Mouse (Mus musculus): ENCODE results near the gene Wdr20. TPM values are rescaled to one million over a fixed set of nuclear protein-coding genes. Genes with fewer than 3 reads are reported as not detected.
"Not testable (repeated sequence)": the region's sequence is repeated elsewhere in the genome, so short reads cannot be mapped to it uniquely, and the experiment has no call there.

Wdr20 gene
- 10 to 100 TPM; 45.9 to 46.6 TPM for total RNA-seq (2021)

GRCm38 (mm10) chr12:110737170-110738157, at the start of gene Wdr20:
Wdr20 (plus strand) TSS chr12:110737944.
- intact Hi-C loops (cut with DNase I), result loop anchor here (2.0 to 5.0 kb wide), 2 partner anchors 35 to 97 kb away; no protein-coding TSS in a partner anchor
- DNase-seq (ENCODE audit: low spot score in 2 of 2), result peak; percentile 98

GRCm38 (mm10) chr12:110688921-110689320, 48.8 kb upstream of the Wdr20 start:
- DNase-seq (ENCODE audit: low spot score in 2 of 2); intact Hi-C loops (cut with DNase I): not testable (repeated sequence)

- DNase-seq (ENCODE audit: low spot score in 2 of 2), result no peak
- intact Hi-C loops (cut with DNase I), result no loop called here
Observed at GRCm38 (mm10) chr12:110689919-110690643, 47.7 kb upstream of the Wdr20 start.

- DNase-seq (ENCODE audit: low spot score in 2 of 2); intact Hi-C loops (cut with DNase I): not testable (repeated sequence)
Observed at GRCm38 (mm10) chr12:110693378-110693777, 44.4 kb upstream of the Wdr20 start.

- intact Hi-C loops (cut with DNase I), result loop anchor here (2.0 to 5.0 kb wide), 2 partner anchors 95 to 147 kb away; partner anchors contain the start of genes Dync1h1 and Mok
- DNase-seq (ENCODE audit: low spot score in 2 of 2), result peak; percentile 73 to 82
Observed at GRCm38 (mm10) chr12:110695676-110696171, 42.0 kb upstream of the Wdr20 start.

GRCm38 (mm10) chr12:110696173-110696974, 41.4 kb upstream of the Wdr20 start:
- intact Hi-C loops (cut with DNase I), result loop anchor here (2.0 to 5.0 kb wide), 2 partner anchors 96 to 146 kb away; partner anchors contain the start of genes Dync1h1 and Mok

GRCm38 (mm10) chr12:110696975-110697400, 40.8 kb upstream of the Wdr20 start:
- intact Hi-C loops (cut with DNase I), result loop anchor here (2.0 to 5.0 kb wide), 2 partner anchors 96 to 145 kb away; partner anchors contain the start of genes Dync1h1 and Mok
- no peak for DNase-seq (ENCODE audit: low spot score in 2 of 2)

More at GRCm38 (mm10) chr12:110696173-110696974, 41.4 kb upstream of the Wdr20 start:
- peak; percentile 97 to 99 for DNase-seq (ENCODE audit: low spot score in 2 of 2)

- DNase-seq (ENCODE audit: low spot score in 2 of 2), result no peak
- intact Hi-C loops (cut with DNase I), result loop anchor here (2.0 to 5.0 kb wide), 2 partner anchors 97 to 145 kb away; partner anchors contain the start of genes Dync1h1 and Mok
Observed at GRCm38 (mm10) chr12:110697457-110697856, 40.3 kb upstream of the Wdr20 start.

- DNase-seq (ENCODE audit: low spot score in 2 of 2), result no peak
- intact Hi-C loops (cut with DNase I), result loop anchor here (5.0 kb wide), 1 partner anchor 144 kb away; the partner anchor contains the start of gene Mok
Observed at GRCm38 (mm10) chr12:110698080-110698479, 39.7 kb upstream of the Wdr20 start.

- intact Hi-C loops (cut with DNase I), result loop anchor here (5.0 kb wide), 1 partner anchor 144 kb away; the partner anchor contains the start of gene Mok
Observed at GRCm38 (mm10) chr12:110698523-110699170, 39.1 kb upstream of the Wdr20 start.

GRCm38 (mm10) chr12:110699171-110699547, 38.6 kb upstream of the Wdr20 start:
- DNase-seq (ENCODE audit: low spot score in 2 of 2), result no peak
- intact Hi-C loops (cut with DNase I), result loop anchor here (5.0 kb wide), 1 partner anchor 143 kb away; the partner anchor contains the start of gene Mok

More at GRCm38 (mm10) chr12:110698523-110699170, 39.1 kb upstream of the Wdr20 start:
- no peak for DNase-seq (ENCODE audit: low spot score in 2 of 2)

- intact Hi-C loops (cut with DNase I), result no loop called here
Observed at GRCm38 (mm10) chr12:110700730-110701129, 37.0 kb upstream of the Wdr20 start.

GRCm38 (mm10) chr12:110701363-110701762, 36.4 kb upstream of the Wdr20 start:
- intact Hi-C loops (cut with DNase I); DNase-seq (ENCODE audit: low spot score in 2 of 2): not testable (repeated sequence)

More at GRCm38 (mm10) chr12:110700730-110701129, 37.0 kb upstream of the Wdr20 start:
- DNase-seq (ENCODE audit: low spot score in 2 of 2), result no peak

GRCm38 (mm10) chr12:110702556-110702955, 35.2 kb upstream of the Wdr20 start, which contains the start of gene Hsp90aa1:
Hsp90aa1 (minus strand) TSS chr12:110702728.
- DNase-seq (ENCODE audit: low spot score in 2 of 2), result no peak
- intact Hi-C loops (cut with DNase I), result loop anchor here (2.0 kb wide), 2 partner anchors 104 to 284 kb away; no protein-coding TSS in a partner anchor

- intact Hi-C loops (cut with DNase I), result loop anchor here (2.0 kb wide), 2 partner anchors 104 to 284 kb away; no protein-coding TSS in a partner anchor
- peak; percentile 71 to 81 for DNase-seq (ENCODE audit: low spot score in 2 of 2)
Observed at GRCm38 (mm10) chr12:110703008-110703471, 34.7 kb upstream of the Wdr20 start.

GRCm38 (mm10) chr12:110703682-110704081, 34.1 kb upstream of the Wdr20 start:
- no peak for DNase-seq (ENCODE audit: low spot score in 2 of 2)
- intact Hi-C loops (cut with DNase I), result loop anchor here (2.0 kb wide), 2 partner anchors 105 to 285 kb away; no protein-coding TSS in a partner anchor

- DNase-seq (ENCODE audit: low spot score in 2 of 2); intact Hi-C loops (cut with DNase I): not testable (repeated sequence)
Observed at GRCm38 (mm10) chr12:110705419-110705818, 32.3 kb upstream of the Wdr20 start.

Data from left cerebral cortex, postnatal 36 days (tissue).